Mouse (Mus musculus) induced T-regulatory cell, adult 2 months (primary cell): ENCODE measurements at regions not wholly inside any gene's neighbourhood (a gene's known extent, or its start where the extent isn't known, plus 50 kb on each side); places are given as distances from the start of the nearest gene placed in this dataset.

Experiments
- DNase-seq: peaks from one replicate; pipeline ENCODE4 v3.0.0-alpha.2; 2012; ENCODE audit warnings: low read depth

DNA sequence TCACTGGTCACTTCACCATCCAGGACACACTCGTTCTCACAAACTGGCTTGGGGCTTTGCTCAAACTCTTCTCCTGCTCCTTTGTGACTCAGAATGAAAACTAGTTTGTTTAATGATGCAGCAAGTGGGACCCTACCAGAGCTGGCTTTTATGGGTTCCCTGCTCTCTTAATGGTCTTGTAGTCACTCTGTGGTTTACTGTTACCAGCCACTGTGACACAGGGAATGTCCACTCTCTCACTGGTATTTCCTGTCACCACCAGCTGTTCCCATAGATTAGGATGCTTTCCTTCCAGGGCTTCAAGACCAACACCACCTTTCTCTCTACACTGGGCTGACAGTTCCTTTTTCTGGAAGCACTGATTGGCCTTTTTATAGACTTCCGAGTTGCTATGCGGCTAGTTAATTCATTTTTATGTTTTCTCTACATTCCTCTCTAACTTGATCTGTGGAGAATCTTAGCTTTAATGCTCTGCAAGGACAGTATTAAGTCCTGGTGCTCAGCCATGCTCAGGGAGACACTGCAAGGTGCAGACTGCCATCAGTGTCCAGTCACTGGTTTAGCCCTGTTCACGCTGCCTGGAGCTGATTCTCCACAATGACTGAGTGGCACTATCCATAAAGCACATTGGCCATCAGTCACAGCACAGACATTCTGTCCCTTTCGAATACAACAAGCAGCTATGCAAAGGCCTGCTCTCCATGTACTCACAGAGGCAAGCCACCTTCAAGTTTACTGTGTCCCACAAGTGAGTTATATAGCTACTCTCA lies 149.2 kb upstream of the Klf14 start:
- no peak for DNase-seq

DNA sequence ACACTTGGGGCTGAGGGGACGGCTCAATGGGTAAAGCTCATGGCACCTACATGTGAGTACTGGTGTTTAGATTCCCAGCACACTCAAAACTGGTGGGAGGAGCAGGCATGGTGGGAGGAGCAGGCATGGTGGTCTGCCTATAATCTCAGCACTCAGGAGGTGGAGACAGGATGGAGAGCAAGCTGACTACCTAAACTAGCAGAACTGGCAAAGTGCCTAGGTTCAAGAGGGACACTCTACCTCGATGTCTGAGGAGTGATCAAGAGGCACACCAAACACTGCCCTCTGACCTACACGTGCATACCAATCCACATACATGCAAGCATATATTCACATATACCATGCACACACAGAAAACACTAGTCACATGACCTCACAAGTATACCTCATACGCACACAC lies 150.7 kb upstream of the Klf14 start:
- no peak for DNase-seq

DNA sequence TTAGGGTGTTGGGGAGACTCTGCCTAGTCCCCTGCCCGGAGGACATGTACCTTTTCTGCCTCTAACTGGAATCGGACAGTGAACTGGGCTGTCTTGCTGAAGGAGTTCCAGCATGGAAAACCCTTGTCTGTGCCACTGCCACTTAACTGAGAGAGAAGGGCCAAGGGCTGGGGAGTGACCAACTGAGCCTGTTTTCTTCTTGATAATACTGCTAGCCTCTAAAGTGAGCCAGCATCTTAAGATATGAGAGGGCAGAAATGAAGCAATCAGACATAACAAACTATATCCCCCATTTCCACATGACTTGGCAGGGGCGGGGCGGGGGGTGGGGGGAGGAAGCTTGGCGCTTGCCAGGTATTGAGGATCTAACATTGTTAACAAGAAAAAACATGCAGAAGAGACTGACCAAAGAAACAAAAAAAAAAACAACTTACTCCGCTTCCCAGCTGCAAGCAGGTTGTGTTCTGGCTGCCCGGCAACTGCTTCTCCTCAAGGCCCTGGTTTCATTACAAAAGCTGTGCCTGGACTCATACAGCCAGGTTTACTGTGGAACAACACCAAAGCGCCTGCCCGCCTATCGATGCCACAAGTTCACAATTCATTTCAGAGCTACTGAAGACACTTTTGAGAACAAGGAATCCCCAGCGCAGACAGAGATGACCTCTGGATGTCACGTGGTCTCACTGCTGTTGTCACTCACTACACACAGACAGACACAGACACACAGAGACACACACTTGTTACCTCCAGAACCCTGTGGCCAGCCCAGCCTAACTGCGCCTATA lies 153.6 kb upstream of the Klf14 start:
- DNase-seq = peak; percentile 32

DNA sequence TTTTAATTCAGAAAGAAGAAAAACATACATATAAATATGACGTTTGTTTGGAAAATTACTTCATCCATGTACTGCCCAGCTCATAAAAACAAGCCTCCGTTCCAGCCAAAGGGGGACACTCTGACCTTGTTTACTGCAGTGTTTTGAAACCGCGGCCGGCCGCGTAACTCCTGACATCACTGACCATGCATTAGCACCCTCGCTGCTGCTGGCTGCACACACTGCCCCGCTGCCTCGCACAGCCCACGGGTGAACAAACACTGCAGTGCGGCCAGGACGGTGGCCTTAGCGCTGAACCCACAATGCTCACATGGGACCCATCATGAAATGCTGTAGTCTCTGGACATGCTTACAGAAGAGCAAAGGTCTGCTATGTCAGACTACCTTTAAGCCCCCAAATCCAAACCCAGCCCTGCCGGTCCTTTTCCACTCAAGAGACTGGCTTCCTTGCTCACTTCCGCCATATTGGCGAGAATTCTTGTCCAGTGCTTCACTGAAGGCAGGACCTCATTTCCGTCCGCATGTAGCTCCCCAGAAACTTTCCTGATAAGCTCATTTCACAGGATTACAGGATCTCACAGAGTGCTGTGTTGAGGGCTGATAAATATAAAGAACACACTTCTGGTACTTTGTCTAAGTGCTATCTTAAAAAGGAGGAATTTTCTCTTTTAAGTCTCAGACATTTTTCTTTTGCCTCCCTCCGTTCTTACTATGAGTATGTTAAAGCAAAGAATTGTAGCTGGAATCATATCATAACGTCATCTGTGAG lies 154.9 kb upstream of the Klf14 start:
- DNase-seq = no peak

DNA sequence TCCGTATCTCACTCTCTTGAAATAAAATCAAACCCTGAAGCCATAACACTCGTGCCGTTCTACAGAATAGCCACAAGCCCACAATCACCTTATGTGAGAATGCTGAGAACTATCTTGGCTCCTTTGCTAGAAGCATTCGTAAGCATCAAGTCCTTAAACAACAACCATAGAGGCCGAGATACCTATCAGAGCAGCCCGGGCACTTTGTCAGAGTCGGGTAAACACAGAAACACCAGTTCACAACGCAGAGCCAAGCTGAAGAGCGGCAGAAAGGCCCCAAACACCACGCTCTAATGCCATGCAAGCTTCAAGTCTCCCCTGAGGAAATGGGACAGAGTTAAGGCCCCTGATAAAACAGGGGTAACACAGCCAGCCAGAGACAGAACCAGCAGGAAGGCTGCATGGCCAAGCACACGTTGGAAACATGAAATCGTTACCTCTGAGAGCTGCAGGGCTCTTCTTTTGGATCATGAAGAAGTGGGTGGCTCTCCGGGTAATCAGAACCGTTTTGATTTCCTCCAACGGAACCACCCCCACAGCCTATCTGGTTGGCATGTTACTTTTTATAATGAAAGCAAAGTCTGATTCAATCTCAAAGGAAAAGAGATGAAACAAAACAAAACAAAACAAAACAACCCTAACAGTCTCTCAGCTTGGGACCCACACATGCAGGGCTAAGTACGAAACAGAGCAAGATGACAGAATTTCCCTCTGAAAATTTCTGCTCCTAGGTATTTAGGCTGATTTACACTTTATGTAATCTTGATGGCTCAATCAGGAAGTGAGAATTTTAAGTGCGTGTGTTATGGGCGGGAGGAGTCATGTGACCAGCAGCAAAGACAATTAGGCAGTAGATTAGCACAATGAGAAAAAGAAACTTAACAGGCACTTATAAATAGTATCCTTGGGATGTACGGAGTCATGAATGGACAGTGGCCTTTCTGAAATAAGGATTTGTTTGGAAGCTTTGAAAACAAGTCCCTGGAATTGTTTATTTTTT lies 155.8 kb upstream of the Klf14 start:
- DNase-seq = peak; percentile 83

DNA sequence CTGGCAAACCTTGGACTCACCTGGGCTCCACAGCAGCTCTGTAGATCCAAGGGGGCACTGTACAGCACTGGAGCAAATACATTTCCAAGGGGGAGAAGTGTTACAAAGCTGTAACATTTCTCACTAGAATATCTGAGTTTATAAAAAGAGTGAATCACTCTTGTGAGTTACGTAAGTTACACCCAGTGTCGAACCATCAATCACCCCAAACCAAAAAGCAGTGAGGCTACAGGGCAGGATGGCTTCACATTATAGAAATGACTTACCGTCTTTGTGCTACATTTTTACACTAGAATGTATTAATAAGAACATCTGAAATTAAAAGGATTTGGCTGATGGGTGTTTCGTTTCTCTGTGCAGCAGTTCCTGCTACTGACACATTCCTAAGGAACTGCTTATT lies 156.7 kb upstream of the Klf14 start:
- DNase-seq = peak; percentile 42

DNA sequence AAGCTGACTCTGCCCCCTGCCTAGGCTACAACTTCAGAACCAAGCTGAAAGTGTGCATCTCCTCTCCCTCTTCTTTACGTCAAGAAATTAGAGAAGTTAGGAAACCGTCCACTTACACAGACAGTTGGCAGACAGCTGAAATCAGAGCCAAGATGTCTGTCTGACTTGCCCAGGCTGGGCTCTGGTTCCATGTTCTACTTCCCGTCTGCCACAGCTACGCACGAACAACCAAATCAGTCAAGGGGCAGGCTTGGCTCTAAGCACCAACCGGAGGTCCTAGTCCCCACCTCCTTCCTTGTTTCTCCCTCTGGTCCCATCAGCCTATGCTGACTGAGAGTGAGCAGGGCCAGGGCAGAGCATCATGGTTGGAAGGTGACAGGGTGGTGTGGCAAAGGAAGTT lies 157.5 kb upstream of the Klf14 start:
- DNase-seq = no peak

DNA sequence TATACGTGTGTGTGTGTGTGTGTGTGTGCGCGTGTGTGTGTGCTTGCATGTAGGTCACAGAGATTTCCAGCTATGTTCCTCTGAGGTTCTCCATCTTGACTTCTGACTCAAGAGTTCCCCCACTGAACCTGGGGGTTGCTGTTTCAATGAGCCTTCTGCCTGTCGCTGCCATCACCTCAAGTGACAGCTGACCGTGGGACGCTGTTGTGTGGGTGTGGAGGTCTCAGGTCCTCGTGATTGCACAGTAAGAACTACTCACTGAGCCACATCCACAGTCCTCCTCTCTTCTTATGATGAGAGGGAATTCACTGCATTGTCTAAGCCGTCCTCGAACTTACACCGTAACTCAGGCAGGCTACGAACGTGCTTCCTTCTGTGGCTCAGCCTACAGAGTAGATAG lies 158.8 kb upstream of the Klf14 start:
- DNase-seq = no peak

DNA sequence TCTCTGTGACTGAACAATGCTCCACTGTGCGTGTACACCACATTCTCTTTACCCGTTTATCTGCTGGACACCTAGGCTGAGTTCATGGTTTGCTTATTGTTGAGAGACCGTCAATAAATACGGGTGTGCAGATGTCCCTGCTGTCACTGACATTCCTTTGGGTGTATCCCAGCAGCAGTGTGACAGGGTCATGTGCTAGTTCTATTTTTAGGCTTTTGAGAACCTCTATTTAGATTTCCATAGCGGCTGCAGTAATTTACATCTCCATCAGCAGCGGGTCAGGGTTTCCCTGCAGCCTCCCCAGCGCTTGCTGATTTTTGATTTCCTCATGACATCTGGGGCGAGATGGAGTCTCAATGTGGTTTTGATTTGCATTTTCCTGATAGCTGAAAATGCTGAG lies 162.1 kb upstream of the Klf14 start:
- no peak for DNase-seq

DNA sequence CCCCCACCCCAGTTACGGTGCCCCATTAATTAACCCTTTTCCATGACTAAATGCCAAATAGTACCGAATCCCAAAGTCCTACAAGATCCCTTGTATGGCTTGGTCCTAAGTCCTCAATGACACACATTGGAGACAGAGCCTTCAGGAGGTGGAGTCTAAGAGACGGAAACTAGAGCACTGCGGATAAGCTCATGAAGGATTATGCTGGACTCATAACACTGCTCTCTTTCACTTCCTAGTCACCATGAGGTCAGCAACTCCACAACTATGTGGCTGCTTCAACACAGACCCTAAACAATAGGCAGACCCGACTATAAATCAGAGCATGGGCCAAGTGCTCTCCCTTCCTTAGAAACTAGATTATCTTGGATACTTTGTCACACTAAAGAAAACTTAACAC lies 164.0 kb upstream of the Klf14 start:
- DNase-seq = no peak

DNA sequence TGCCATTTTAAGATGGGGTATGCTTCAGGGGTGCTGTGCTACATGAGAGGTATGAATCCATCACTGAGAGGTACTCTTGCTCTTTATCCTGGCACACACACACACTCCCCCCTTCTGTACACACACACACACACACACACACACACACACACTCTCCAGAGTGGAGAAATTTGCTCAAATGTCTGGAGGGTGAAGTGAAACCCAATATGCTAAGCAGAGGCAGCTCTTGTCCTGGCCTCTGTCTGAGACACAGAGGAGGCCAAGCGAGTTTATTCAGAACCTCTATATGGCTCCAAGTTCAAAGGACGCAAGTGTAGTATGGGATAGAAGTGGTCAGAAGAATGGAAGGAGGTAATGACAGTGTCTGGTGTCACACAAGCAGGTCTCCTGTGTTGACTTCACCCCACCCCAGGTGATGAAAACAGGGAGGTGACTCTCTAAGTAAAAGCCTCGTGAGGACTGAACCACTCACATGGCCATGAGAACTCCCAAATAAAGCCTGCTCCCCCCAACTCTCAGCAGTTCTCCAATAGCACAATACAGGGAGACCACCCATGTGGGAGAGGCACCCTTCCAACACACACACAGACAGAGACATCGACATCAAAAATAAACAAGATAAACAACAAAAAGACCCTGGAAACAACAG lies 164.6 kb upstream of the Klf14 start:
- DNase-seq = peak; percentile 54

DNA sequence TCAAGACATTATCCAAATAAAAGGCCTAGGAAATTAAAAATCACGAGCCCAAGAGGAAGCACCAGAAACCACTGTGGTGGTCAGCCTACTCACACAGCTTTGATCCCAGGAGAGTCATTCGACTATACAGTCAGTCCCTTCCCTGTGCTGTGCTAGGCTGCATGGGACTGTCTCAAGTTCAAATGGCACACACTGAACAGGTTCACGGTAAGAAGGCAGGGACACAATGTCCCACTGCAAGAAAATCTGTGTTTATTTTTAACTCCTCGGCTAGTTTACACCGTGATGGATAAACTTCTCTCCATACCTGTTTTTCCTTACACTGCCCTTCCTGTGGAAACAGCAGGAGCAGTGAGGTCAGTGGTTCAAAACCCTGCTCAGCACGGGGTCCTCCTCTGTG lies 165.2 kb upstream of the Klf14 start:
- DNase-seq = peak; percentile 59

DNA sequence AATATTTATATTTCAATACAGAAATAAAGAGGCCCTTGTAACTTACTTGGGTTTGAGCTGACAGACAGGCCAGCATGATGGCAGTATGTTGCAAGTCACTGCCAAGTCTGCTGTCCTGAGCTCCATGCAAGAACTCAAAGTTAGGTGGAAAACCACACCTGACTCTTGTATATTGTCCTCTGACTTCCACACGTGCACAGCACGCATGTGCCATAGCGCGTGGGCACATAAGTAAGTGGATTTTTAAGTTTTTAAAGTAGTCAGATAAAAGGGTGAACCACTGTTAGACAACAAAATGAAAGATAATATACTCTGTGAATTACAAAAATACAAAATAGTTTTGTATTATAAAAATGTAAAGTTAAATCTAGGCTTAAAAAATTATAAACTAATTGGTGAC lies 166.0 kb upstream of the Klf14 start:
- DNase-seq = no peak

DNA sequence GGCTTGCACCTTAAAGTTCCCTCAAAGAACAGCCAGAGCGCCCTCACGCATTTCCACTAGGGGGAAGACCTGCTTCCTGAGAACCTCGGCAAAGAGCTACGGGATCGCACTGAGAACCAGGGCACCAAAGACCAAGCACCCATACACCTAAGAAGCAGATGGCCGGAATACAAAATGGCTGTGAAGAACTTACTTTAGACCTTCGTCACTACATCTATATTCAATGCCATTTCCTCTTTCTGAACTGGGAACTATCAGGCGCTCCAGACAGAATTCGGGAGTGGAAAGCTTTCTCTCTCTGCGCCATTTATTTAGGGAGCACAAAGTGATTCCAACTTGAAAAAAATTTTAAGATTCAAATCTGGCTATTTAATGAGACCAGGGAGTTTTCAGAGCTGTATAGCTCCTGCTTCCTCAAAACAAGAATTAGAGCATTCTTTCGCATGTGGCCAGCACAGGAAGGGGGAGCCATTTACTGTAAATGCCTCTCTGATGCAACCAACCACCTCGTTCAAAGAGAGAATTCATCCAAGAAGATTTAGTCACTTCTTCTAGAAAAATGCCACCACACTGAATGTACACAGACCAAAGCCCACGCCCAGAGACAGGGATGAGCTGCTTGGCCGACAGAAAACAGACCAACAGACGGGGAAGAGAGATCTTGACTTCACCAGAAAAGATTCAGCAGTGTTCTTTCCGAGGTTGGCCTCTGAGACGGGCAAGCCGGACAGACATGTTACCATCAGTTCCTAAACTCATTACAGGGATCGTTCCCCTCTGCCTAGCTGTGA lies 166.6 kb upstream of the Klf14 start:
- peak; percentile 89 for DNase-seq

DNA sequence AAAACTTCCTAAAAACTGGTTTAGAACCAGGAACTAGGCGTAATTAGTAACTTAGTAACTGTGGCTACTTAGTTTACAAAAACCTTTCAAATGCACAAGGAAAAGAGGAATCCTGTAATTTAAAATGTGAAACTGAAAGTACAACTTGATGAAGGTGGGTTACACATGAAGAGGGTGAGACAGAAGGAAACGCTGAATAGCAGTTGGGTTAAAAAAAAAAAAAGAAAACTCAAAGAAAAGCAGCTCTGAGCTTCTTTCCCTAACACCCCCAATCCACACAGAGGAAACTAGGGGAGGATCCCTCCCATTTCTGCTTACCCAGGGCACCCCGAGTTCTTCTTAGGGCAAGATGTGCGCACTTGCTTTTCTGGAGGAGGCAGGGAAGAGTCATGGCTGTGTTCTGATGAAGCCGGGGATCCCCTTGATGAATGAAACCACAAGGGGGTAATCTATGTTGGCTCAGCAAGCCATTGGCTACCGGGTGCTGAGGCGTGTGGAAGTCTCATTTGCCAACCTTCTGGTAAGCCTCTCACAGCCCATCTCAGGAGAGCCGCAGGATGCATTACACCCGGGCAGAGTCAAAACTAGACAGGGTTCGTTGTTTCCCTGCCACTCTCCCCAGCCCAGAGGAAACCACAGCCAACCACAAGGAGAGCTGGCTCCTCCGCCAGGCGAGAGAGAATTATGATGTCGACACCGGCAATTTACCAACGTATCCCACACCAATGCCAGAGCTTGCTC lies 167.4 kb upstream of the Klf14 start:
- peak; percentile 95 for DNase-seq

DNA sequence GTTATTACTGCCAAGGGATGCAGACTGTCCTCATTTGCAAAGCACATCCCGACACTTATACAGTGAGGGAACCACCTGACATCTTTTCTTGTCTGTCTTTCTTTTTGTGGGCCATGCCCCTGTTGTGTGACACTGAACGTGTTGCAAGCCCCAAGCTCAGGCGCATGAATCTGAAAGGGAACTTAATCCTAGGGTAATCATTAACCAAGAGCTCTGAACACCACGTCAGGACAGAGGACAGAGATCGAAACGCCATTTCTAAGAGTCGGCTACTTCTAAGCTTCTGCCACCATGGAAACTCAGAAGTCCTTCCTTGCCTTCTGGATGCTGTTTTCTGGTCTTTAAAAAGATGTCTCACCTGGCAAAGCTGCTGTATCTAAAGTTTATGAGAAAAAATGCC lies 170.3 kb upstream of the Klf14 start:
- no peak for DNase-seq

DNA sequence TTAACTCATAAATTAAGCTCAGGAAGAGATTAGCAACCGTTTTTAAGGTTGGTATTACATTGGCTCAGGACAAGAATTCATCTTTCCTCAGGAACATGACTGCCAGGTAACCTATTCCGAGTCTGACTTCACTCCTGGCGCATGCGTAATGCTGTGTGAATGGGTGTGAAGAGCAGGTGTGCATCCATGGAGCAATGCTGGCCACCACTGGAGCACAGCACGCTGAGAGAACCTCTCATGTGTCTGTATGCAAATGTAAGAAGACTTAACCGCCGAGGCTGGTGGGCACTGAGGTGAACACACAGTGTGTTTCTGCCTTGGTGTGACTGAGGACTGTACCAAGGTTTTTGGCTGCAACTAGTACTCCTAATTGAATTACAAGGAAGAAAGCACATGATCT lies 171.1 kb upstream of the Klf14 start:
- DNase-seq = no peak

DNA sequence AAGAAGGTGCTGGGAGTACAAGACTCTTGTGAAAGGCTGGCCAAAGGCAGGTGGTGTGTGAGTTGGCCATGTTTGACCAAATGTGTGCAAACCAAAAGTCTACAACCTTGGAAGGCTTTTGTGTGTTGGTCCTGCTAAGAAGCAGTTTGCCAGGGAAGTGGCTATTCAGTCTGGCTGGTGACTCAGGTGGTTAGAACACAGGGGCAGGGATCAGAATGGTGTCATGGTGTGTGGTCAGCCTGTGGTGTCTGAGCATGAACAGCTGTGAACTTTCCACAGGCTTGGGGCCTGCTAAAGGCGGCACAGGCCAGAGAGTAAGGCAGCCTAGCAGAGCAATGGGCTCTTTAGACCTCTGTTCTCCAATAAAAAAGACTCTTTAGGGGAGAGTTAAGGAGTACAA lies 171.6 kb upstream of the Klf14 start:
- DNase-seq = no peak

DNA sequence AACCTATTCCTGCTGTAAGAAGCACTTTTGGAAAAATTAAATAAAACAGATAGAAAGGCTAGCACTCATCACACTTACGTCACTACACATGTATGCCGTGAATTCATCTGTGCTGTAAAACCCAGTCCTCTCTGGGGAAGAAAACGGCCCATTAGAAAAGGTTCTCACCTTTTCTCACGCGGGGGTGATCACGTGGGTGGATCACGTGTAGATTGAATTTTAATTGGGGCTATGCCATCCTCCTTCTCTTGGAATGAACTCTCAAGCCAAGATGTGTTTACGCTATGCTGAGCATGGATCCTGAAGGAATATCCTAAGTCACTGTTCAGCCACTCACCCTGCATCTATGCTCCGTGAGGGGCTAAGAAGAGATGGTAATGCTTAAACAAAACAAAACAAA lies 172.8 kb upstream of the Klf14 start:
- DNase-seq = peak; percentile 53
